Mouse (Mus musculus): ENCODE results near the gene Smarca2. TPM values are rescaled to one million over a fixed set of nuclear protein-coding genes. Genes with fewer than 3 reads are reported as not detected.

Gene Smarca2
- polyA plus RNA-seq, 1 experiment from 2014 or later, result 95.2 TPM

DNA sequence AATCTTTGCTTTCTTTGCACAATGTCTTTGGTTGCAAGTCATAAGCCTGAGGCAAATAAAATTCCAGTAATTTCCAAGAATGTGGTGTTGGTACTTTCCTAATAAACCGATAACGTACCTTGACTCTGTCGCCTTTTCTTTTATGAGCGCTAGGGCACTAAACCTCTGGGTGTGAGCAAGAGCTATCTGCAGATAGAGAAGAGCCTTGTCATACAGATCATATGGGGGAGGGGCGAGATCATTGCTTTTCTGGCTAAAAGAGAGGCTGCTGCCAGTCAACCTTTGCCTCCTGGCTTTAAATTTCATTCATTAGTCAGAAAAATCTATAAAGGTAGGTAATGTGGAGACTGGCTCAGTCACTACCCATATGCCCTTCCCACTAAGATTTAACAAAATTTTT is 173.3 kb downstream of the Smarca2 start:
- Histone ChIP-seq H3K4me2 (ENCODE audit: low read length) (no peak overlapping the region), H3K4me3 (ENCODE audit: low read length) (no peak overlapping the region), H3K9ac (ENCODE audit: low read depth, low read length) (no peak overlapping the region), H3K27ac (ENCODE audit: low read depth, low read length) (no peak overlapping the region), H3K9me3 (ENCODE audit: control insufficient read depth, low read length) (no peaks in the 10 kb centered on the region), H3K36me3 (ENCODE audit: control insufficient read depth, insufficient read depth, low read length) (peaks cover 20% of the 10 kb centered on the region), H3K4me1 (ENCODE audit: control insufficient read depth, insufficient read depth, low read depth, low read length) (no peaks in the 10 kb centered on the region), H3K27me3 (replicated peaks; ENCODE audit: control insufficient read depth, insufficient read depth, low read length) (no peaks in the 10 kb centered on the region)
- WGBS, result 87% methylated on average over 5 of the region's 5 CpGs
- no peak for ATAC-seq

DNA sequence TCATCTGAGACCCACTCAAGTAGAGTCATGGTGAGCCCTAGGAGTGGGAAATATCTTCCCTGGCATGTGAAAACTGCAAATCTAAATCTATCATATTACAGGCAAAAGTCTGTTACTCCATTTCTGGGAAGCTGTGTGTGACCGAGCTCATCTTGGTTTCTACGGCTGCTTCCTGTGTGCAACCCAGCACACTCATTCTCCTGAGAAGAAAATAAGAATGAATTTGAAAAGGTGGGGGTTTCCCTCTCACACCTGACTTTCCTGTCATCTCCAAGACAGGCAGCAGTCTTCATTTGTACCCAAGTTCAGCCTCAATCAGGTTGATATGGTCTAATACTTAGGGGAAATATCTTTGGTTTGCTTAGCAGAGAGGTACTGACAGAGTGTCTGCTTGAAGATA is 176.4 kb downstream of the Smarca2 start:
- H3K4me2 ChIP-seq (ENCODE audit: low read length), result no peak overlapping the region
- no peaks in the 10 kb centered on the region for H3K9me3 ChIP-seq (ENCODE audit: control insufficient read depth, low read length)
- H3K27me3 ChIP-seq (replicated peaks; ENCODE audit: control insufficient read depth, insufficient read depth, low read length), result no peaks in the 10 kb centered on the region
- peaks cover 11% of the 10 kb centered on the region for H3K36me3 ChIP-seq (ENCODE audit: control insufficient read depth, insufficient read depth, low read length)
- H3K9ac ChIP-seq (ENCODE audit: low read depth, low read length), result no peak overlapping the region
- H3K27ac ChIP-seq (ENCODE audit: low read depth, low read length), result no peak overlapping the region
- 95% methylated on average over 2 of the region's 2 CpGs for WGBS
- ATAC-seq, result no peak
- no peak overlapping the region for H3K4me3 ChIP-seq (ENCODE audit: low read length)
- H3K4me1 ChIP-seq (ENCODE audit: control insufficient read depth, insufficient read depth, low read depth, low read length), result no peaks in the 10 kb centered on the region

DNA sequence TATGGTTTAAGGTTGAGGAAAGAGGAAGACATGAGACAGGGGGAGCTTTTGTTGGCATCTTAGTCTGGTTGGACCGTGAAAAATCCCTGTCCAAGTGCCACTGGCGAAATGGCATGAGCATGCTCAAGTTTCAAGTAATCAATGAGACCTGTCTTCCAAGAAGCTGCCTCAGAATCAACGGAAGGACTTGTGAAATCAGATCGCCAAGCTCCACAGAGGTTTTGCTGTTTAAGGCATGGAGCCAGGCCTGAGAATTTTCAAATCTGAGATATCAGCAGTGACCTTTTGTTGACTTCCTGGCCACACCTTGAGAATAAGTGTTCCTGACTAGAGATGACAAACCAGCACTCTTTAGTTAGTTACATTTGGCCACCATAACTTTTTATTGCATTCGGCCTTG is 183.6 kb downstream of the Smarca2 start:
- H3K27me3 ChIP-seq (replicated peaks; ENCODE audit: control insufficient read depth, insufficient read depth, low read length), result no peaks in the 10 kb centered on the region
- H3K9ac ChIP-seq (ENCODE audit: low read depth, low read length), result no peak overlapping the region
- no peaks in the 10 kb centered on the region for H3K36me3 ChIP-seq (ENCODE audit: control insufficient read depth, insufficient read depth, low read length)
- no peak overlapping the region for H3K4me3 ChIP-seq (ENCODE audit: low read length)
- H3K9me3 ChIP-seq (ENCODE audit: control insufficient read depth, low read length), result no peaks in the 10 kb centered on the region
- no peak overlapping the region for H3K4me2 ChIP-seq (ENCODE audit: low read length)
- no peak for ATAC-seq
- H3K27ac ChIP-seq (ENCODE audit: low read depth, low read length), result no peak overlapping the region
- WGBS, result 88% methylated on average over 5 of the region's 5 CpGs
- no peaks in the 10 kb centered on the region for H3K4me1 ChIP-seq (ENCODE audit: control insufficient read depth, insufficient read depth, low read depth, low read length)

DNA sequence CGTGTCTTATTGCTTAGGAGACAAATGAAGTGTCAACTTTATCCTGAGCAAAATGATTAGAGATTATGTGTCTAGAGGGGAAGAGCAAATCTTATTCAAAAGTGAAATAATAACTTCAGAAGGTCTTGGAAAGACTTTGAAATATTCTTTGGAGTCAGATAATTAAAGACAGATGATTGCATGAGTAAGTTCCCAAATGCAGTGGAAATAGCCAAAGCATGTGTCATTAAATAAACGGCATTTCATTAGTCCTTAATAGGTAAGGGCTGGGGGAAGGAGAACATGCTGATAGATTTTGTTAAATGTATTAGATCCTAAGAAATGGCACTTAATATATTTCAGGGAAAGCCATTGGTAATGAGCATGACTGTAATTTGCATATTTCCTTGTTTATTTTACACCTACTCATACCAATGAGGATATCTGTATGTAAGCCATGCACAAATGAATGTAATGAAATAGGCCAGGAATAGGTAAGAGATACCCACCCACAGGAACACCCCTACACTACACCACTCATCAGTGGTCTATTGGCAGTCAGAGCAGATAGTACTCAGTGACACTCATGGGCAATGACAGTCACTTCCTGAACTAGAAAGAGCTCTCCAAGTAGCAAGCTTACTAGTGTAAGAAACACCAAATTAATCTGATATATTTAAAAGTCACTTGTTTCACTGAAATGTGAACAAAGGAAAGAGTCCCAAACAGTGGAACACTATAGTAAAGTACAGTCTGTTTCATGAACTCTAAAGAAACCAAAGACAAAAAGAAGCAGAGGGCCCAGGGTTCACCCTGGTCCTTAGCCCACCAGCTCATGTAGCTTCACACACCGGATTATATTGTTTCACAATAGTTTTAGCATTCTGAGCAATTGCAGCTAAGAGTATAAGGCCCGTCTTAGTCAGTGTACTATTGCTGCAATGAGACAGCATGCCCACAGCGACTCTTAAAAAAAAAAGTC is 185.8 kb downstream of the Smarca2 start:
- Histone ChIP-seq H3K9me3 (ENCODE audit: control insufficient read depth, low read length) (no peaks in the 10 kb centered on the region), H3K36me3 (ENCODE audit: control insufficient read depth, insufficient read depth, low read length) (no peaks in the 10 kb centered on the region), H3K4me1 (ENCODE audit: control insufficient read depth, insufficient read depth, low read depth, low read length) (no peaks in the 10 kb centered on the region), H3K27me3 (replicated peaks; ENCODE audit: control insufficient read depth, insufficient read depth, low read length) (no peaks in the 10 kb centered on the region), H3K4me2 (ENCODE audit: low read length) (no peak overlapping the region), H3K9ac (ENCODE audit: low read depth, low read length) (no peak overlapping the region), H3K4me3 (ENCODE audit: low read length) (no peak overlapping the region), H3K27ac (ENCODE audit: low read depth, low read length) (no peak overlapping the region)
- 75% methylated on average over 5 of the region's 5 CpGs for WGBS
- ATAC-seq, result no peak

DNA sequence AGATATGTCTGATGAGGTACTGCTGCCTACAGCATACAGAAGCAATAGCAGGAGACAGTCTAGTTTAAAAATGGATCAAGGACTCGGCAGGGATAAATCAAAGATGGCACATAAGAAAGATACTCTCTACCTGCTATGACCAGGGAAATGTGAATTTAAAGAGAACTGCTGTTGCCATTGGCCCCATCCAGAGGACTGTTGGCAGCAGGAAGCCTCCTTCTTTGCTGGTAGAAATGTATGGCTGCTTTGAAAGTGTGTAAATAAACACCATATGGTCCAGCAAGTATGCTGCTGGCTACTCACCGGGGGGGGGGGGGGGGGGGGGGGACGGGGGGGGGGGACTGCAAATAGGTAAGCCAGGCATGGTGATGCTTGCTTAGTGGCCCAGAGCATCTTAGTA is 189.5 kb downstream of the Smarca2 start:
- Histone ChIP-seq H3K27ac (ENCODE audit: low read depth, low read length) (no peak overlapping the region), H3K4me1 (ENCODE audit: control insufficient read depth, insufficient read depth, low read depth, low read length) (no peaks in the 10 kb centered on the region), H3K4me3 (ENCODE audit: low read length) (no peak overlapping the region), H3K9ac (ENCODE audit: low read depth, low read length) (no peak overlapping the region), H3K4me2 (ENCODE audit: low read length) (no peak overlapping the region), H3K9me3 (ENCODE audit: control insufficient read depth, low read length) (no peaks in the 10 kb centered on the region), H3K27me3 (replicated peaks; ENCODE audit: control insufficient read depth, insufficient read depth, low read length) (no peaks in the 10 kb centered on the region), H3K36me3 (ENCODE audit: control insufficient read depth, insufficient read depth, low read length) (no peaks in the 10 kb centered on the region)
- WGBS, result 76% methylated on average over 2 of the region's 3 CpGs
- ATAC-seq, result no peak

DNA sequence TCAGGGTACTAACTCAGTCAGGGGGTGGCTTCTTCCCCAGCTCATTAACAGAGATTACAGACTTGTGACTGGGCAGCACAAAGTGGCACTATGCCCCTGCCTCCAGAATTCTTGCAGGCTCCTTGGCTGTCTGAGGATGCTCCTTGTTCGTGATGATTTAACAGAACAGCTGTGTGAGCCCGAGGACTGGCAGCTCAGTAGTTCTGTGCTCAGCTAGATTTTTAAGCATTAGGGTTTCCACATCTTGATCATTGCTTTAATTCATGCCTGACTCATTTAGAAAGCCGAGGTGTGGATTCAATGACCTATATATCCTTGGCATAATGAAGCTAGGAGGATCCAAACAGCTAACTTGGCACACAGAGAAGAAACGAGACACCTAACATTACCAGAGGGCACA is 191.2 kb downstream of the Smarca2 start:
- no peak overlapping the region for H3K27ac ChIP-seq (ENCODE audit: low read depth, low read length)
- H3K4me3 ChIP-seq (ENCODE audit: low read length), result no peak overlapping the region
- no peaks in the 10 kb centered on the region for H3K9me3 ChIP-seq (ENCODE audit: control insufficient read depth, low read length)
- no peak overlapping the region for H3K9ac ChIP-seq (ENCODE audit: low read depth, low read length)
- no peak for ATAC-seq
- no peaks in the 10 kb centered on the region for H3K27me3 ChIP-seq (replicated peaks; ENCODE audit: control insufficient read depth, insufficient read depth, low read length)
- WGBS, result 56% methylated on average over 4 of the region's 4 CpGs
- H3K4me2 ChIP-seq (ENCODE audit: low read length), result no peak overlapping the region
- H3K36me3 ChIP-seq (ENCODE audit: control insufficient read depth, insufficient read depth, low read length), result no peaks in the 10 kb centered on the region
- H3K4me1 ChIP-seq (ENCODE audit: control insufficient read depth, insufficient read depth, low read depth, low read length), result no peaks in the 10 kb centered on the region

DNA sequence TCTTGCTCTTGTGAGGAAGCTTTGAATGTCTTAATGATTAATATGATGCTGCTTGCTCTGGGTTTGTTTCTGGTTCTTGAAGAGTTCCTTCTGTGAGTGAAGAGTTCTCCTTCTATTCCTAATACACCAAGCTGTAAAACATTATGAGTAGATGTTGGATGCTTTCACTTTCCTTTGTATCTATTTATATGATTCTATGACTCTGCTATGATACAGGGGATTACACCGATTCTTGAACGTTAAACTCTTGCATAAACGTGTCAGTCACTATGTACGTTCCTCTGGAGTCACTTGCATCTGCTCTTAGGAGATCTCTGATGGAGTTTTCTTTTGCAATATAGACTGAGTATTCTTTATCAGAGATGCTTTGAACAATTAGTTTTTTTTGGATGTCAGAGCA is 199.6 kb downstream of the Smarca2 start:
- no peak overlapping the region for H3K4me3 ChIP-seq (ENCODE audit: low read length)
- H3K4me2 ChIP-seq (ENCODE audit: low read length), result no peak overlapping the region
- no peak overlapping the region for H3K27ac ChIP-seq (ENCODE audit: low read depth, low read length)
- no peaks in the 10 kb centered on the region for H3K9me3 ChIP-seq (ENCODE audit: control insufficient read depth, low read length)
- no peaks in the 10 kb centered on the region for H3K36me3 ChIP-seq (ENCODE audit: control insufficient read depth, insufficient read depth, low read length)
- WGBS, result 91% methylated on average over 4 of the region's 4 CpGs
- H3K9ac ChIP-seq (ENCODE audit: low read depth, low read length), result no peak overlapping the region
- H3K4me1 ChIP-seq (ENCODE audit: control insufficient read depth, insufficient read depth, low read depth, low read length), result no peaks in the 10 kb centered on the region
- no peaks in the 10 kb centered on the region for H3K27me3 ChIP-seq (replicated peaks; ENCODE audit: control insufficient read depth, insufficient read depth, low read length)
- no peak for ATAC-seq

DNA sequence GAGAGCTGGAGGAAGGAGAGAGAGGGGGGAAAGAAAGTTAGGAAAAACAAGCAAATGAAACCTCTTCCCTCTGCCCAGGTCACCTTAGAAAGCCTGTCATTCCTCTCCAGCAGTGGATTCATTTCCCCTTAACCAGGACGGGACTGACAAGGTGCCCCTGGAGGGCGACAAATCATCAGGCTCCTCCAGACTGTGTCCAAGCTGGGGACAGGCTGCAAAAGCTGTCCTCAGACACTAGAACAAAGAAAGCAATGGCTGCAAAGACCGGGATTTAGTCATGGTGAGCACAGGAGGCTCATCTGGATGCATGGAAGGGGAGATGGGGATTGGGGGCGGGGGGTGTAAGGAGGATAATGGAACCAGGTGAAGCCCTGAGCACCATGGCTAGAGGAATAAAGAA is 209.8 kb downstream of the Smarca2 start:
- no peak overlapping the region for H3K4me3 ChIP-seq (ENCODE audit: low read length)
- no peaks in the 10 kb centered on the region for H3K36me3 ChIP-seq (ENCODE audit: control insufficient read depth, insufficient read depth, low read length)
- H3K4me1 ChIP-seq (ENCODE audit: control insufficient read depth, insufficient read depth, low read depth, low read length), result no peaks in the 10 kb centered on the region
- WGBS, result 19% methylated on average over 4 of the region's 4 CpGs
- no peak overlapping the region for H3K27ac ChIP-seq (ENCODE audit: low read depth, low read length)
- H3K9ac ChIP-seq (ENCODE audit: low read depth, low read length), result no peak overlapping the region
- ATAC-seq, result no peak
- H3K9me3 ChIP-seq (ENCODE audit: control insufficient read depth, low read length), result no peaks in the 10 kb centered on the region
- H3K4me2 ChIP-seq (ENCODE audit: low read length), result no peak overlapping the region
- H3K27me3 ChIP-seq (replicated peaks; ENCODE audit: control insufficient read depth, insufficient read depth, low read length), result no peaks in the 10 kb centered on the region

DNA sequence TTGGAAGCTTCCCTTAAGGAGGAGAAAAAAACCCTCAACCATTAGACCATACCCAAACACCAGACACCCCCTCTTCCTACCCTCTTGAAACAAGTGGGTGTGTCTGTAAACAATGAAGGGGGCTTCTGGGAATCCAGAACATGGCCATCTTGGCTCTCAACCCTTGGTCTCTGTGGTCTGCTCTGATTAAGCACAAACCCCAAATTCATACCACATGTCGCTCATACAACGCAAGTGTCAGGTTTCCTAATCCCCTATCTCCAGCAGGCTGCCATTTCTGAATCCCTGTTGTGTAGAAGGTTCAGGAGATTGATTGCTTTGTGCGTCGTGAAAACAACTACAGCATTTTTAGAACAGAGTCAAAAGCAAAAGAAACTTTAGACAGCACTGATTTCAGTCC is 213.1 kb downstream of the Smarca2 start:
- no peak for ATAC-seq
- H3K9me3 ChIP-seq (ENCODE audit: control insufficient read depth, low read length), result no peaks in the 10 kb centered on the region
- no peak overlapping the region for H3K27ac ChIP-seq (ENCODE audit: low read depth, low read length)
- no peaks in the 10 kb centered on the region for H3K4me1 ChIP-seq (ENCODE audit: control insufficient read depth, insufficient read depth, low read depth, low read length)
- H3K9ac ChIP-seq (ENCODE audit: low read depth, low read length), result no peak overlapping the region
- H3K36me3 ChIP-seq (ENCODE audit: control insufficient read depth, insufficient read depth, low read length), result no peaks in the 10 kb centered on the region
- H3K4me2 ChIP-seq (ENCODE audit: low read length), result no peak overlapping the region
- no peak overlapping the region for H3K4me3 ChIP-seq (ENCODE audit: low read length)
- 89% methylated on average over 4 of the region's 4 CpGs for WGBS
- no peaks in the 10 kb centered on the region for H3K27me3 ChIP-seq (replicated peaks; ENCODE audit: control insufficient read depth, insufficient read depth, low read length)
